Mouse (Mus musculus) midbrain, embryonic 10.5 days (tissue): ENCODE data around the gene Odf2. TPM values are rescaled to one million over a fixed set of nuclear protein-coding genes. Genes with fewer than 3 reads are reported as not detected.
A peak's percentile ranks its signal among the peaks of the same experiment; 100 is the strongest.

Experiments
- DNase-seq: peaks from one replicate; pipeline ENCODE4 v3.0.0-alpha.2; 2017; ENCODE audit warnings: low spot score
- H3K27ac ChIP-seq: fragments of 300-500 bp; sonication (generic); replicated peaks from 2 replicates; pipeline ENCODE4 v1.5.1; 2016; ENCODE audit warnings: mild to moderate bottlenecking
- H3K27me3 ChIP-seq: fragments of 300-500 bp; sonication (generic); 2 replicates; pipeline ENCODE4 v1.6.1; 2016; ENCODE audit warnings: low read depth, mild to moderate bottlenecking; ENCODE audit not compliant: poor library complexity, severe bottlenecking
- H3K36me3 ChIP-seq: fragments of 300-500 bp; sonication (generic); 2 replicates; pipeline ENCODE4 v1.6.1; 2016; ENCODE audit warnings: mild to moderate bottlenecking, moderate library complexity
- H3K4me1 ChIP-seq: fragments of 300-500 bp; sonication (generic); 2 replicates; pipeline ENCODE4 v1.6.1; 2016
- H3K4me3 ChIP-seq: fragments of 300-500 bp; sonication (generic); 2 replicates; pipeline ENCODE4 v1.5.1; 2016; ENCODE audit warnings: mild to moderate bottlenecking, moderate library complexity
- H3K9me3 ChIP-seq: fragments of 300-500 bp; sonication (generic); replicated peaks from 2 replicates; pipeline ENCODE4 v1.6.1; 2016; ENCODE audit warnings: mild to moderate bottlenecking
- WGBS: fragments of 180-500 bp; shearing (Covaris S2); methylation state at CpG from one replicate; pipeline ENCODE4 v1.1.7; 2016; 5-methylcytosine and 5-hydroxymethylcytosine counted together
- microRNA-seq: library from miRNA; unstranded; fragments of <30 nt; microRNA quantifications from one replicate; pipeline ENCODE4, GENCODE M21; 2017
- polyA plus RNA-seq: library from polyadenylated mRNA; unstranded; fragments of >200 nt; fragmentation: Nextera tagmentation; extraction: Ambion mirVana; gene quantifications from 2 replicates; pipeline ENCODE4 v1.2.1, GENCODE M21; 2016

The Odf2 gene
- polyA plus RNA-seq, 1 experiment from 2014 or later = 116 TPM

GRCm38 (mm10) chr2:29965906-29966305 lies 76.9 kb downstream of the Odf2 start:
- peak overlapping the region; percentile 97 for H3K27ac ChIP-seq
- no peaks in the 10 kb centered on the region for H3K27me3 ChIP-seq
- DNase-seq = no peak
- 1% methylated on average over 29 of the region's 41 CpGs for WGBS
- H3K36me3 ChIP-seq = peaks cover 32% of the 10 kb centered on the region
- H3K4me3 ChIP-seq = peak overlapping the region; percentile 99
- H3K4me1 ChIP-seq = peaks cover 58% of the 10 kb centered on the region
- H3K9me3 ChIP-seq = no peaks in the 10 kb centered on the region

- H3K27ac ChIP-seq = peak overlapping the region; percentile 97; the same call in 1 of the 2 replicates
- 78% methylated on average over 2 of the region's 2 CpGs for WGBS
- peaks cover 58% of the 10 kb centered on the region for H3K4me1 ChIP-seq
- no peak for DNase-seq
- H3K4me3 ChIP-seq = peak overlapping the region; percentile 99
- H3K27me3 ChIP-seq = no peaks in the 10 kb centered on the region
- no peaks in the 10 kb centered on the region for H3K9me3 ChIP-seq
- H3K36me3 ChIP-seq = peaks cover 34% of the 10 kb centered on the region
Observed at GRCm38 (mm10) chr2:29966826-29967225, 77.8 kb downstream of the Odf2 start.

GRCm38 (mm10) chr2:29967768-29968167 lies 78.7 kb downstream of the Odf2 start:
- 70% methylated on average over 5 of the region's 5 CpGs for WGBS
- no peaks in the 10 kb centered on the region for H3K9me3 ChIP-seq
- H3K27me3 ChIP-seq = no peaks in the 10 kb centered on the region
- peaks cover 34% of the 10 kb centered on the region for H3K36me3 ChIP-seq
- H3K4me3 ChIP-seq = peak overlapping the region; percentile 99
- no peak for DNase-seq
- no peak overlapping the region for H3K27ac ChIP-seq
- H3K4me1 ChIP-seq = peaks cover 58% of the 10 kb centered on the region

- no peak for DNase-seq
- peaks cover 54% of the 10 kb centered on the region for H3K4me1 ChIP-seq
- H3K27ac ChIP-seq = no peak overlapping the region
- no peaks in the 10 kb centered on the region for H3K9me3 ChIP-seq
- H3K4me3 ChIP-seq = no peak overlapping the region; the same call in 1 of the 2 replicates
- whole genome bisulfite sequencing = 81% methylated on average over 5 of the region's 5 CpGs
- no peaks in the 10 kb centered on the region for H3K27me3 ChIP-seq
- peaks cover 36% of the 10 kb centered on the region for H3K36me3 ChIP-seq
Observed at GRCm38 (mm10) chr2:29968638-29969037, 79.6 kb downstream of the Odf2 start.

GRCm38 (mm10) chr2:29971838-29972635 lies 83.0 kb downstream of the Odf2 start:
- WGBS = 87% methylated on average over 9 of the region's 9 CpGs
- Histone ChIP-seq H3K36me3 (peaks cover 50% of the 10 kb centered on the region), H3K27me3 (no peaks in the 10 kb centered on the region), H3K4me3 (no peak overlapping the region), H3K27ac (no peak overlapping the region), H3K4me1 (peaks cover 31% of the 10 kb centered on the region), H3K9me3 (no peaks in the 10 kb centered on the region)
- DNase-seq = no peak

GRCm38 (mm10) chr2:29973525-29973924 lies 84.5 kb downstream of the Odf2 start:
- WGBS = 27% methylated on average over 2 of the region's 2 CpGs
- Histone ChIP-seq H3K27ac (no peak overlapping the region), H3K9me3 (no peaks in the 10 kb centered on the region), H3K36me3 (peaks cover 47% of the 10 kb centered on the region), H3K4me3 (no peak overlapping the region), H3K27me3 (no peaks in the 10 kb centered on the region), H3K4me1 (peaks cover 17% of the 10 kb centered on the region)
- no peak for DNase-seq

GRCm38 (mm10) chr2:29977307-29977706 lies 88.3 kb downstream of the Odf2 start:
- no peaks in the 10 kb centered on the region for H3K9me3 ChIP-seq
- peaks cover 7% of the 10 kb centered on the region; the same call in 1 of the 2 replicates for H3K4me1 ChIP-seq
- H3K4me3 ChIP-seq = no peak overlapping the region
- DNase-seq = no peak
- H3K36me3 ChIP-seq = peaks cover 60% of the 10 kb centered on the region
- no peak overlapping the region for H3K27ac ChIP-seq
- no peaks in the 10 kb centered on the region for H3K27me3 ChIP-seq

GRCm38 (mm10) chr2:29980661-29981060 lies 91.6 kb downstream of the Odf2 start:
- H3K4me1 ChIP-seq = no peaks in the 10 kb centered on the region
- no peak for DNase-seq
- no peak overlapping the region for H3K27ac ChIP-seq
- no peaks in the 10 kb centered on the region for H3K9me3 ChIP-seq
- H3K36me3 ChIP-seq = peaks cover 86% of the 10 kb centered on the region
- H3K4me3 ChIP-seq = no peak overlapping the region
- no peaks in the 10 kb centered on the region for H3K27me3 ChIP-seq
- WGBS = 97% methylated on average over 1 of the region's 1 CpGs

Small RNA genes within 50 kb of the gene (microRNA-seq; reads per million reads assigned to microRNA genes)
- gene Mir219a-2 = 1.8 reads per million
- gene Mir219b = not detected

Other genes starting within 250 kb of the Odf2 start
- gene Gm13420, start 137.5 kb upstream of the Odf2 start, polyA plus RNA-seq = not detected in 2 replicates
- gene Gm13547, start 129.9 kb upstream of the Odf2 start, polyA plus RNA-seq = 0.56 TPM in 1 of 2 replicates, not detected in the other
- 48.1 and 48.6 TPM in 2 replicates for gene Coq4, start 101.7 kb upstream of the Odf2 start, polyA plus RNA-seq
- 54.2 and 62.4 TPM in 2 replicates for gene Trub2, start 100.7 kb upstream of the Odf2 start, polyA plus RNA-seq
- 16.9 and 18.1 TPM in 2 replicates for gene Slc27a4, start 86.6 kb upstream of the Odf2 start, polyA plus RNA-seq
- 22.3 TPM in 2 replicates for gene Urm1, start 69.1 kb upstream of the Odf2 start, polyA plus RNA-seq
- gene Cercam, start 20.1 kb upstream of the Odf2 start, polyA plus RNA-seq = 39.1 and 42.5 TPM in 2 replicates
- gene Gle1, start 46.2 kb downstream of the Odf2 start, polyA plus RNA-seq = 70.2 and 70.4 TPM in 2 replicates
- gene Sptan1, start 76.3 kb downstream of the Odf2 start, polyA plus RNA-seq = 91.7 and 116 TPM in 2 replicates
- 26.6 and 30.5 TPM in 2 replicates for gene Wdr34, start 159.7 kb downstream of the Odf2 start, polyA plus RNA-seq
- gene Set, start 168.2 kb downstream of the Odf2 start, polyA plus RNA-seq = 777 and 858 TPM in 2 replicates
- gene Pkn3, start 188.5 kb downstream of the Odf2 start, polyA plus RNA-seq = 12.1 and 13.5 TPM in 2 replicates
- 36.8 and 41.9 TPM in 2 replicates for gene Zdhhc12, start 204.4 kb downstream of the Odf2 start, polyA plus RNA-seq
- 6.0 and 8.3 TPM in 2 replicates for gene Zer1, start 235.4 kb downstream of the Odf2 start, polyA plus RNA-seq
- 6.0 and 6.3 TPM in 2 replicates for gene Tbc1d13, start 244.5 kb downstream of the Odf2 start, polyA plus RNA-seq